ENCODE assay signal across 8 mouse cellular contexts in genomic region chr6:143099681-143100382, GRCm38 (mm10). TPM values are rescaled to one million over a fixed set of nuclear protein-coding genes. Genes with fewer than 3 reads are reported as not detected.
A peak's percentile ranks its signal among the peaks of the same experiment; 100 is the strongest.
DNase-seq lines count a peak whose midpoint lies in the region; ATAC-seq and TF ChIP-seq lines count a peak whose summit lies in the region.

Gene C2cd5, minus strand, starts transcription at chr6:143100141.

- H3K4me1 ChIP-seq in hindbrain, embryonic 16.5 days (ENCODE audit: control insufficient read depth, insufficient read depth, low read depth, low read length), result peaks cover 9% of the 10 kb centered on the region

- peak; percentile 97 for ATAC-seq in hindbrain, embryonic 16.5 days
- peak; percentile 91 for ATAC-seq in megakaryocyte, adult 5-6 weeks (ENCODE audit: poor library complexity, severe bottlenecking)

- peak; percentile 97 for DNase-seq in WW6 (ENCODE audit: low read depth, low spot score)
- peak; percentile 97 to 98 for DNase-seq in cerebellum, postnatal 4 days (ENCODE audit: low spot score in 2 of 2)
- peak; percentile 98 for DNase-seq in gastrocnemius, adult 18-20 months (ENCODE audit: low spot score)
- DNase-seq in left cerebral cortex, adult 2 months (ENCODE audit: extremely low spot score in 1 of 2, low spot score in 2 of 2), result peak; percentile 97
- peak; percentile 97 to 98 for DNase-seq in right cerebral cortex, adult 2 months (ENCODE audit: low spot score in 2 of 2)
- DNase-seq in urinary bladder, postnatal 14 days (ENCODE audit: low spot score), result peak; percentile 98

- no peaks in the 10 kb centered on the region for H3K27me3 ChIP-seq in hindbrain, embryonic 16.5 days (replicated peaks; ENCODE audit: control insufficient read depth, insufficient read depth, low read length)

- H3K36me3 ChIP-seq in hindbrain, embryonic 16.5 days (ENCODE audit: control insufficient read depth, insufficient read depth, low read length), result no peaks in the 10 kb centered on the region

- H3K27ac ChIP-seq in hindbrain, embryonic 16.5 days (ENCODE audit: low read depth, low read length), result peak within 1 kb of the TSS; percentile 94
- H3K27ac ChIP-seq in left cerebral cortex, adult 2 months, result peak within 1 kb of the TSS; percentile 97

- under 1% methylated on average over 61 of the region's 75 CpGs for WGBS in hindbrain, embryonic 16.5 days

- H3K9me3 ChIP-seq in hindbrain, embryonic 16.5 days (ENCODE audit: control insufficient read depth, low read length), result no peaks in the 10 kb centered on the region

- no peak for TF ChIP-seq CTCF in left cerebral cortex, adult 2 months (IDR thresholded peaks at IDR 0.05)

- peak within 1 kb of the TSS; percentile 65 for H3K4me2 ChIP-seq in hindbrain, embryonic 16.5 days (ENCODE audit: low read length)

- H3K4me3 ChIP-seq in hindbrain, embryonic 16.5 days (ENCODE audit: low read length), result peak within 1 kb of the TSS; percentile 75
- H3K4me3 ChIP-seq in left cerebral cortex, adult 2 months, result peak within 1 kb of the TSS; percentile 92

- peak within 1 kb of the TSS; percentile 86 for H3K9ac ChIP-seq in hindbrain, embryonic 16.5 days (ENCODE audit: low read depth, low read length)

- intact Hi-C loops in left cerebral cortex, adult 2 months (cut with DNase I), result loop anchor here (2.0 kb wide), 2 partner anchors 67 to 75 kb away; partner anchors contain the start of gene Etnk1

RNA-seq across cellular contexts. Expression of gene C2cd5, which starts in this region (rescaled TPM):
- total RNA-seq in gastrocnemius, adult 18-20 months (2021), result 1 to 10 TPM; 6.1 to 6.8 TPM
- polyA plus RNA-seq in hindbrain, embryonic 16.5 days (2015; fragmentation: Nextera tagmentation; extraction: Ambion mirVana), result 39.0 and 41.6 TPM in 2 replicates
- total RNA-seq in left cerebral cortex, adult 2 months (2021), result 100 to 1,000 TPM; 103 to 104 TPM
- 51.0 and 52.8 TPM in 2 replicates for total RNA-seq in megakaryocyte, adult 5-6 weeks (2015)
- 48.4 and 60.4 TPM in 2 replicates for total RNA-seq in megakaryocyte, adult 5-6 weeks (2017)

Comparison
In these comparisons a context has a peak if more than half of its experiments do, and no peak if none do; other contexts are left out.
1. Peak in every context shown above with its lines: DNase-seq, ATAC-seq, H3K4me3 ChIP-seq and H3K27ac ChIP-seq.
2. RNA of gene C2cd5 (total RNA-seq): 103 to 104 TPM in left cerebral cortex, adult 2 months and 48.4 to 60.4 TPM in megakaryocyte, adult 5-6 weeks; 6.1 to 6.8 TPM in gastrocnemius, adult 18-20 months; every median in the first group is over 4 times any median in the second.